Mouse (Mus musculus): ENCODE measurements around the gene Ide.

- no peak for TF ChIP-seq EP300 (IDR thresholded peaks at IDR 0.05; ENCODE audit: low read depth)
- no peak for TF ChIP-seq CTCF (IDR thresholded peaks at IDR 0.05; ENCODE audit: low read depth)
These were observed 52.9 kb downstream of the Ide start for GRCm38 (mm10) chr19:37284775-37285174.

All from liver, postnatal 0 days (tissue).